Mouse (Mus musculus): ENCODE results near the gene Ahdc1. TPM values are rescaled to one million over a fixed set of nuclear protein-coding genes. Genes with fewer than 3 reads are reported as not detected.
A peak's percentile ranks its signal among the peaks of the same experiment; 100 is the strongest.

The Ahdc1 gene
- polyA plus RNA-seq (2015; fragmentation: Nextera tagmentation; extraction: Ambion mirVana) = 10.4 and 12.6 TPM in 2 replicates

DNA sequence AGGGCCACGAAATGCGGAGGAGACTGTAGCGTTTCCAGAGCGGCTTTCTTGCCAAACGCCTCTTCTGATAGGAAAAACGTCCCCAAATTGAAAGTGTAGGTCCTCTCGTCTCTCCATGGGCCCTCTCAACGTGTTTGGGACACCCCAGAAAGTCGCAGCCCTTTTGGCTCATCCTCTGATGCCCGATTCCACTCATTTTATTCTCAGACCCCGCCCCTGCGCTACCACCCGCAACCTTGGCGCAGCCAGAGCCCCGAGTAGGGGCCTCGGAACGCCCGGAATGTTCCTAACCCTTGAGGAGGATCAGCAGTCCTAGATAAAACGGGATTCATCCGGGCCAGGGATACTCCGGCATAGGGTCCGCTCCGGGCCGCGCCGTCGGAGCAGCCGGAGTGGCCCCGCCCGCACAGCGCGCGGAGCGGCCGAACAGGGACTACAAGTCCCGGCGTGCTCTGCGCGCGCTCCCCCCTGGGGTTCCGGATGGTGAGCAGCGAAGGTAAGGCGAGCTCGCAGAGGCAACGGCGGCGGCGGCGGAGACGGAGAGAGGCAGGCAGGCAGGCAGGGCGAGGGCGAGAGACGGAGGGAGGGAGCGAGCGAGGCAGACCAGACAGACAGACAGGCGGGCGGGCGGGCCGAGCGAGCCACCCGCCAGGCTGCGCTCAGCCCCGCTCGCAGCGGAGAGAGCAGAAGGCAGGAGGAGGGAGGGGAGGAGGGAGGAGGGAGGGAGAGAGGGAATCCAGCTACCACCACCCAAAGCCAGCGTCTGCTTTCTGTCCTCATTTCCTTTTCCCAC, at the start of gene Ahdc1:
Gene Ahdc1 (plus strand): TSS at position 233 of the 793 bp plus-strand sequence.
- WGBS = under 1% methylated on average over 62 of the region's 66 CpGs

DNA sequence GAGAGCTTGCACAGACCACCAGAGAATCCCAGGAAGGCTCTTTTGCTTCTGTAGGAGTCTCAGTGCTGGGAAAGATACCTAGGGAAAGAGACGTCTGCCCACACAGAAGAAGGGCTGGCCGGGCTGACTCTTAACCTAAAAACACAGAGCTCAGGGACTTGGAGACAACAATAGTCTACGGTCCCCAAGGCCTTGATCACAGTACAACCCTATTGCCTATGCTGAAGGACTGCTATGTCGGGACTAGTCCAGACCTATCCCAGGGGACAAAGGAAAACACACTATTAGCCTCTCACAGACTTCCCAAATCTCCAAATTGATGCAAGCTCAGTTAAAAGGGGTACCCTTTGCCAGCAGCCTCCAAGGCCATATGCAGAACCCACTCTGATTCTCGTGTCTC, 49.2 kb upstream of the Ahdc1 start:
- no peaks in the 10 kb centered on the region for H3K36me3 ChIP-seq
- H3K9me3 ChIP-seq = no peaks in the 10 kb centered on the region
- H3K27ac ChIP-seq = no peak overlapping the region
- peaks cover 35% of the 10 kb centered on the region for H3K4me1 ChIP-seq (replicated peaks)
- no peak overlapping the region for H3K9ac ChIP-seq (replicated peaks)
- no peak overlapping the region for H3K4me3 ChIP-seq (replicated peaks)
- ATAC-seq = no peak
- no peak overlapping the region for H3K4me2 ChIP-seq (replicated peaks)
- H3K27me3 ChIP-seq = no peaks in the 10 kb centered on the region
- 83% methylated on average over 5 of the region's 5 CpGs for WGBS

More for the DNA sequence above, at the start of gene Ahdc1:
- Histone ChIP-seq H3K9me3 (no peaks in the 10 kb centered on the region), H3K4me2 (replicated peaks) (peak within 1 kb of the TSS; percentile 99), H3K4me1 (replicated peaks) (peaks cover 45% of the 10 kb centered on the region), H3K4me3 (replicated peaks) (peak within 1 kb of the TSS; percentile 96), H3K9ac (replicated peaks) (peak within 1 kb of the TSS; percentile 100), H3K36me3 (no peaks in the 10 kb centered on the region), H3K27ac (peak within 1 kb of the TSS; percentile 96), H3K27me3 (peaks cover 18% of the 10 kb centered on the region)
- peak; percentile 87 for ATAC-seq

DNA sequence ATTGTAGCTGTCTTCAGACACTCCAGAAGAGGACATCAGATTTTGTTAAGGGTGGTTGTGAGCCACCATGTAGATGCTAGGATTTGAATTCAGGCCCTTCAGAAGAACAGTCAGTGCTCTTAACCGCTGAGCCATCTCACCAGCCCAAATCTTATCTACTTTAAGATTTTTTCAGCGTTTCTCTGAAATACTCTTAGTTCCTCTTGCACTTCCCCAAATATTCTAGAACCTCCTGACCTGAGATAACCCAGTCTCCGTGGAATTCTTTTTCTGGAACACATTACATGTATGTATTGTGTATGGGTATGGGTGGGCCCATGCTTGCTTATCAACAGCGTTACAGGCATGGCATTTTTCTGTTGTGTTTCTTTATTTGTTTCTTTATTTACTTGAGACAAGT, 48.4 kb upstream of the Ahdc1 start:
- H3K9ac ChIP-seq (replicated peaks) = no peak overlapping the region
- 97% methylated on average over 4 of the region's 4 CpGs for WGBS
- H3K27ac ChIP-seq = no peak overlapping the region
- no peaks in the 10 kb centered on the region for H3K27me3 ChIP-seq
- H3K9me3 ChIP-seq = no peaks in the 10 kb centered on the region
- H3K4me1 ChIP-seq (replicated peaks) = peaks cover 35% of the 10 kb centered on the region
- H3K36me3 ChIP-seq = no peaks in the 10 kb centered on the region
- no peak overlapping the region for H3K4me3 ChIP-seq (replicated peaks)
- no peak overlapping the region for H3K4me2 ChIP-seq (replicated peaks)
- no peak for ATAC-seq

DNA sequence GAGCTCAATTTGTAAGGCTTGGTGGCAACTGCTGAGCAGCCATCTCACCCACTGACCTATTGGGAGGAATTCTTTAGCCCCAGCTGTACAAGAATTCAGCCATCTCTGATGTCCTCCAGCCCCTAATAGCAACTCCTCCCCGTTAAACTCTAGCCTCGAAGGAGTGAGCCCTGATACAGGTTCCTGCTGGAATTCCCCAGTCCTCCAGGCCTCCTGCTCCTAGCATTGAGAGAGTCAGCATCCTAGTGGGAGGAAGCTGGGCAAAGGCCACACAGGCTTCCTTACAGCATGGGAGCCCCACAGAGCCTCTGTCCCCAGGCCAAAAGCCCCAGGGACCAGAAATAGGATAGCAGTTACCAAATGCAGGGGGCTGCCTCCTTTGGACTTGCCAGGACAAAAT, 47.6 kb upstream of the Ahdc1 start:
- no peak for ATAC-seq
- peaks cover 37% of the 10 kb centered on the region for H3K4me1 ChIP-seq (replicated peaks)
- no peak overlapping the region for H3K4me3 ChIP-seq (replicated peaks)
- no peak overlapping the region for H3K27ac ChIP-seq
- H3K27me3 ChIP-seq = no peaks in the 10 kb centered on the region
- H3K4me2 ChIP-seq (replicated peaks) = no peak overlapping the region
- no peaks in the 10 kb centered on the region for H3K9me3 ChIP-seq
- no peaks in the 10 kb centered on the region for H3K36me3 ChIP-seq
- WGBS = 41% methylated on average over 2 of the region's 2 CpGs
- no peak overlapping the region for H3K9ac ChIP-seq (replicated peaks)

DNA sequence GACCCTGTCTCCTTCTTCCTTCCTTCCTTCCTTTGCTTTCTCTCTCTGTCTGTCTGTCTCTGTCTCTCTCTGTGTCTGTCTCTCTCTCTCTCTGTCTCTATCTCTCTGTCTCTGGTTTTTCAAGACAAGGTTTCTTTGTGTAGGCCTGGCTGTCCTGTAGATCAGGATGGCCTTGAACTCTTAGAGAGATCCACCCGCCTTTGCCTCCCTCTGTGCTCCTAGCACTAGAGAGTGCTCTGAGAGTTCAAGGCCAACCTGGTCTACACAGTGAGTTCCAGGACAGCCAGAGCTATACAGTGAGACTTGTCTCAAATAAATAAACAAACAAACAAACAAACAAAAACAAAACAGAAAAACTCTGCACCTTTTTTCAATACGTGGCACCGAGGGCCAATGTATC, 47.0 kb upstream of the Ahdc1 start:
- Histone ChIP-seq H3K36me3 (no peaks in the 10 kb centered on the region), H3K27ac (peak overlapping the region; percentile 64; the same call in 1 of the 2 replicates), H3K4me2 (replicated peaks) (no peak overlapping the region), H3K9me3 (no peaks in the 10 kb centered on the region), H3K4me1 (replicated peaks) (peaks cover 32% of the 10 kb centered on the region), H3K9ac (replicated peaks) (no peak overlapping the region), H3K4me3 (replicated peaks) (no peak overlapping the region), H3K27me3 (no peaks in the 10 kb centered on the region)
- no peak for ATAC-seq
- 27% methylated on average over 3 of the region's 3 CpGs for WGBS

DNA sequence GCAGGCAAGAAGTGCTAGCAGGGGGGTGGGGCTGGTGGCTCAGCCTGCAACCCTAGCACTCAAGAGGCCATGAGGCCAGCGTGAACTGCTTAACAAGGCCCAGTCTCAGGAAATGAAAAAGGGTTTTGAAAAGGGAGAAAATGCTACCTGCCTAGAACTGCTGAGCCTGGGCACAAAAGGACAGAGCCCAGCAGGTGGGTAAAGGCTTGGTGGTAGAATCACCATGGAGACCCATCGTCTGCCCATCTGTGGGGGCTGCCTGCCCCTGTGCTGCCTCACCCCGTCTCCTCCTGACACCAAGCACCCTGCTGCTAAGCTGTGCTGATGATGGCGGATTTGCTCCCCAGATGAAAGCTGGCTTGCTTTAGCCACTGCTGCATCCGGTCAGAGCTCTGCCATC, 46.6 kb upstream of the Ahdc1 start:
- ATAC-seq = peak; percentile 27; the same call in 1 of the 2 replicates
- Histone ChIP-seq H3K9me3 (no peaks in the 10 kb centered on the region), H3K9ac (replicated peaks) (0 out of 2 replicates have a peak overlapping the region, but pooled peaks have one; percentile 16), H3K4me3 (replicated peaks) (no peak overlapping the region), H3K27ac (peak overlapping the region; percentile 64), H3K36me3 (no peaks in the 10 kb centered on the region), H3K4me1 (replicated peaks) (peaks cover 28% of the 10 kb centered on the region), H3K27me3 (no peaks in the 10 kb centered on the region), H3K4me2 (replicated peaks) (no peak overlapping the region)
- WGBS = 11% methylated on average over 5 of the region's 5 CpGs

DNA sequence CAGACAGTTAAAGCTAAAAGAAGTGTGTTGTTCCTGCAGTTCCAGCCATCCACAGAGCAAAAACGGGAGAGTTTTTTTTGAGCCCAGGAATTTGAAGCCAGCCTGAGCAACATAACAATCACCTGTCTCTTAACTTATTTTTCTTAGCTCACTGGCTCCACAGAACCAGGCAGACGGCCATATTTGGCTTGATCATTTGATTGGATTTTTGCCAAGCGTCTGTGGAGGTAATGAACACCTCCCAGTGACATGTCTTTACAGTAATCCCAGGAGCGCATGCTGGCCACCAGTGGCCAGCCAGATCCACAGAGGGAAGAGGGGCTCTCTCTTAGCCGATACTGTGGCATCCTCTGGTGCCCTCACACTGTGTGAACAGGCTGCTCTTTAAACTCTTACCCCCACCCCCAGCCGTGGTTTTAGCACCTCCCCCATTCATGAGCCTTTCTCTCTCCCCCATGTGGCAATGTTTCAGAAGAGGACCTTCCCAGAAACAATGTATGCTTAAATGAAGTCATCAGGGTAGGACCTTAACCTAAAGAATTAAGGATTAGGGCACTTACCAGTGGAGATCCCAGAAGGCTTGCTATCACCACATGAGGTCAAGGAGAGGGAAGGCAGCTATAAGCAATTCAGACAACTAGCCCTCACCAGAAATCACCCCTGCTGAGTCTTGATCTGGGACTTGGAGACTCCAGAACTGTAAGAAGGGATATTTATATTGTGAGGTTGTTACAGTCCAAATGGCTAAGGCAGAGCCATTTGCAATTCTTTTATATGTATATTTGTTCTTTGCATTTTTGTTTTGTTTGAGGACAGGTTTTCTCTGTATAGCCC, 42.7 kb upstream of the Ahdc1 start:
- Histone ChIP-seq H3K9me3 (no peaks in the 10 kb centered on the region), H3K27ac (no peak overlapping the region), H3K36me3 (no peaks in the 10 kb centered on the region), H3K4me2 (replicated peaks) (no peak overlapping the region), H3K4me3 (replicated peaks) (no peak overlapping the region), H3K4me1 (replicated peaks) (peaks cover 22% of the 10 kb centered on the region), H3K27me3 (peaks cover 17% of the 10 kb centered on the region), H3K9ac (replicated peaks) (no peak overlapping the region)
- no peak for ATAC-seq
- 36% methylated on average over 6 of the region's 6 CpGs for WGBS

DNA sequence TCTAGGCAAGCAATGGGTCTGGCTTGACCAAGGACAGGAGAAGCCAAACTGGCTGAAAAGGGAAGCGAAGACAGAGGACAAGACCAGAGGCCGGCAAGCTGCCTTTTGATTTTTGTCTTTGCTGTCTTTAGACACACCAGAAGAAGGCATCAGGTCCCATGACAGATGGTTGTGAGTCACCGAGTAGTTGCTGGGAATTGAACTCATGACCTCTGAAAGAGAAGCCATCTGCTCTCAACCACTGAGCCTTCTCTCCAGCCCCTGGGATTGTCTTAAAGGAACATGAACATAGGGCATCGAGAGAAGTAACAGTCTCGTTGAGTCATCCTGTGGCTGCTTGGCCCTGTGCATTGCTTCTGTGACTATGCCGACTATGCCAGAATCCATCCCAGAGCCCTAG, 39.5 kb upstream of the Ahdc1 start:
- no peak overlapping the region for H3K4me3 ChIP-seq (replicated peaks)
- H3K27ac ChIP-seq = no peak overlapping the region
- no peaks in the 10 kb centered on the region for H3K9me3 ChIP-seq
- H3K4me1 ChIP-seq (replicated peaks) = peaks cover 38% of the 10 kb centered on the region
- no peaks in the 10 kb centered on the region for H3K36me3 ChIP-seq
- no peak for ATAC-seq
- no peak overlapping the region for H3K4me2 ChIP-seq (replicated peaks)
- peaks cover 48% of the 10 kb centered on the region for H3K27me3 ChIP-seq
- no peak overlapping the region for H3K9ac ChIP-seq (replicated peaks)
- 80% methylated on average over 6 of the region's 6 CpGs for WGBS

DNA sequence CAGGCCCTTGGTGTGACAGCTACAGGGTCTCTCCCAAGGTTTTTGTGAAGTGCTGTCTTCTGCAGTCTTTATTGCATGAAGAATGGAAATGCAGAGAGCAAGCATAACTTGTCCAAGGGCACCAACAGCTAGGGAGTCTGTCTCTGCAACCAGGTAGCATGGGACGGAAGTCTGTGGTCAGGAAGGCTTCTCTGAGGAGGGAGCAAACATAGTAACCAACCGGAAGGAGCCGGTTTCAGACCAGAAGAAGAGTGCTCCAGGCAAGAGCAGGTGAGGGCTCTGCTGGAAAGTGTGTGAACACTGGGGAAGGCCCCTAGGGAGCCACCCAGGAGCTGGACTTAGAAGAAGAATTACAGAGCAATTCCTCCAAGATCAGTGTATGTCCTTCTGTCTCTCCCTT, 39.0 kb upstream of the Ahdc1 start:
- Histone ChIP-seq H3K9ac (replicated peaks) (no peak overlapping the region), H3K9me3 (no peaks in the 10 kb centered on the region), H3K36me3 (no peaks in the 10 kb centered on the region), H3K27me3 (peaks cover 53% of the 10 kb centered on the region), H3K4me2 (replicated peaks) (no peak overlapping the region), H3K4me1 (replicated peaks) (peaks cover 38% of the 10 kb centered on the region), H3K27ac (no peak overlapping the region), H3K4me3 (replicated peaks) (no peak overlapping the region)
- ATAC-seq = no peak
- 69% methylated on average over 3 of the region's 3 CpGs for WGBS

DNA sequence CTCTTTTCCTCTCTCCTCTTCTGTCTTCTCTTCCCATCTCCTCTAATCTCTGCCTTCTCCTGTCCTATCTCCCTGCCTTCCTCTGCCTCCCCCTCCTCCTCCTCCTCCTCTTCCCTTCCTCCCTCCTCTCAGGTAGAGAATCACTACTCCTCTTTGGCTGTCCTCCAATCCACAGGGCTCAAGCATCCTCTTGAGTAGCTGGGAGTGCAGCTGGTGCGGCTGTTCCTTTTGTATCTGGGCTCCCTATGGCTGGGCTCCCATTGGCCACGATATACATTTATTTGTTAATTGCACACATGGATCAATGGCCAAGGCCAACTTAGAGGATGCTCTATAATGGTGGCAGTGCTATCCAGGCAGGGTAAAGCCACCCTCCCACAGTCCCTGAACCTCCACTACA, 38.5 kb upstream of the Ahdc1 start:
- H3K4me1 ChIP-seq (replicated peaks) = peaks cover 39% of the 10 kb centered on the region
- no peak overlapping the region for H3K4me3 ChIP-seq (replicated peaks)
- no peaks in the 10 kb centered on the region for H3K9me3 ChIP-seq
- H3K36me3 ChIP-seq = no peaks in the 10 kb centered on the region
- H3K27me3 ChIP-seq = peaks cover 58% of the 10 kb centered on the region
- no peak for ATAC-seq
- no peak overlapping the region for H3K9ac ChIP-seq (replicated peaks)
- H3K4me2 ChIP-seq (replicated peaks) = no peak overlapping the region
- no peak overlapping the region for H3K27ac ChIP-seq
- WGBS = 16% methylated on average over 2 of the region's 2 CpGs

DNA sequence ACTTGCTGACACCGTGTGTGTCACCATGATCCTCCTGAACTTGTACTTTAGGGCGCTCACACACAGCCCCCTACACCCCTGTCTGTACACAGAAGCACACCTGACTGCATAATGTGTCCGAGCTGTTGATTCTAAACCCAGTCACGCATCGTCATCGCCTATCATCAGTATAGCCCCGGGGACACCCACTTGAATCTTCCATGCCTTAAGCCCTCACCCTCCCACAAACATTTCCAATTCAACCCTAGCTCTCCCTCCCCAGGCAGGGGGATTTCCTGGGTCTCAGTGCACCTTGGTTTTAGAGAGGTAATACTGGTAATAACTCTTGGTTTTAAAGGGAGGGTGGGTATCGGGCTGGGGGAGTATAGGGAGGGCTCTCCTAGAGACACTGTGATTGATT, 37.9 kb upstream of the Ahdc1 start:
- peaks cover 40% of the 10 kb centered on the region for H3K4me1 ChIP-seq (replicated peaks)
- peaks cover 58% of the 10 kb centered on the region for H3K27me3 ChIP-seq
- no peaks in the 10 kb centered on the region for H3K9me3 ChIP-seq
- no peaks in the 10 kb centered on the region for H3K36me3 ChIP-seq
- H3K9ac ChIP-seq (replicated peaks) = no peak overlapping the region
- ATAC-seq = 0 out of 2 replicates have a peak, but pooled peaks have one; percentile 37
- H3K4me3 ChIP-seq (replicated peaks) = no peak overlapping the region
- H3K4me2 ChIP-seq (replicated peaks) = no peak overlapping the region
- no peak overlapping the region for H3K27ac ChIP-seq
- 39% methylated on average over 8 of the region's 8 CpGs for WGBS

DNA sequence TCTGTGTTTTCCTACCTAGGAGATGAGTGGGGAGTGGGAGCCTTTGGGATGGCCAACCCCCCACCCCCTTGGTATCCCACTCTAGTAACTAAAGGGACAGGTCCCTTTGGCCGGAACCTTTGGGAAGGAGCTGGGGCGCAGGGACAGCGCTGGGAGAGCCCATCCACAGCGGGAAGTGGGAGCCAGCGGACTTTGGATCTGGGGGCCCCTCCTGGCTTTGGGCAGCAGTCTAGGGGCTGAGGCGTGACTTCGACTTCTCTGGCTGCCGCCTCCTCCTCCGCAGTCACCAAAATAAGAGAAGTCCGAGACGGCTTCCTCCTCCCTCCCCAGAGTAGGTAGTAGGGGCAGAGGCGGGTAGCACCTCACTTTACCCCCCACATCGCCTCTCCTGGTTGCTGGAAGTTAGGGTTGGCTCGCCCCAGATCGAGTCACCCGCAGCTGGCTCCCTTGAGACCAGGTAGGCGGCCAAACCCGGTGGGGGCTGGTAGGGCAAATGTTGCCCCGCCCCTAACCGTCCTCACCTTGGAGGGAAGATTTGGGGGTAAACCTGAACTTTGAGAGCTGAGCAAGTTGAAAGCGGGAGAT, 37.2 kb upstream of the Ahdc1 start, which contains the start of gene Fgr:
Gene Fgr (plus strand): TSS at position 282 of the 585 bp plus-strand sequence.
- WGBS = 8% methylated on average over 21 of the region's 21 CpGs
- no peaks in the 10 kb centered on the region for H3K36me3 ChIP-seq
- H3K9me3 ChIP-seq = no peaks in the 10 kb centered on the region
- ATAC-seq = no peak
- peak within 1 kb of the TSS; percentile 12; the same call in 1 of the 2 replicates for H3K4me3 ChIP-seq (replicated peaks)
- peaks cover 36% of the 10 kb centered on the region for H3K4me1 ChIP-seq (replicated peaks)
- 0 out of 2 replicates have a peak within 1 kb of the TSS, but pooled peaks have one; percentile 36 for H3K9ac ChIP-seq (replicated peaks)
- 0 out of 2 replicates have a peak within 1 kb of the TSS, but pooled peaks have one; percentile 39 for H3K27ac ChIP-seq
- peaks cover 58% of the 10 kb centered on the region for H3K27me3 ChIP-seq
- H3K4me2 ChIP-seq (replicated peaks) = peak within 1 kb of the TSS; percentile 46
